Mouse (Mus musculus) olfactory bulb, adult 2 months (tissue): ENCODE data around the gene E130114P18Rik.

Experiments
- CTCF ChIP-seq: fragments of 200-500 bp; IDR thresholded peaks from 2 replicates; pipeline ENCODE4 v1.5.1; 2012; ENCODE audit warnings: low read depth, mild to moderate bottlenecking, low read length, moderate library complexity; ENCODE audit not compliant: insufficient read depth
- POLR2A ChIP-seq: fragments of 200-500 bp; IDR thresholded peaks from 2 replicates; pipeline ENCODE4 v1.6.1; 2012; ENCODE audit warnings: mild to moderate bottlenecking, low read depth, low read length, moderate library complexity; ENCODE audit not compliant: insufficient read depth

DNA sequence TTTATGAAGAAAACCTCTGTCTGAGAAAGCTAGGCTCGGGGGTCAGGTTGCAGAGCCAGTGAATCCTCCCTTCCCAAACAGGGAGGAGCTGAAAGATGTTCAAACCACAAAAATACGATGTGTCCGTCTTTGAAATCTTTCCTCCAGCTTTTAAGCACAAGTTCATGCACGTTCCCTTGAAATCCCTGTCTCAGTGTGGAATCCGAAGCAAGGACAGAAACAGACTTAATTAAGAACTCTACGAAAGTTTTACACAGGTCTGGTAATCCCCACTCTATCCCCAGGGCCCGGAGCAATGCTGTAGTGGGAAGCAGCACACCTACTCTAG is 112.5 kb downstream of the E130114P18Rik start:
- no peak for TF ChIP-seq CTCF
- no peak for TF ChIP-seq POLR2A
